Mouse (Mus musculus) brain, embryonic 14.5 days (tissue): ENCODE data around the gene Hsbp1. TPM values are rescaled to one million over a fixed set of nuclear protein-coding genes. Genes with fewer than 3 reads are reported as not detected.

Source experiments
- DNase-seq: peaks from one replicate; pipeline ENCODE4 v3.0.0-alpha.2; 2011; ENCODE audit warnings: low read depth
- CTCF ChIP-seq: fragments of 200-500 bp; IDR thresholded peaks from 2 replicates; pipeline ENCODE4 v1.5.1; 2012; ENCODE audit warnings: inconsistent platforms, mild to moderate bottlenecking, moderate library complexity, borderline replicate concordance; ENCODE audit not compliant: insufficient read depth, insufficient read length; ENCODE audit errors: extremely low read depth
- POLR2A ChIP-seq: fragments of 200-500 bp; IDR thresholded peaks from 2 replicates; pipeline ENCODE4 v1.6.1; 2012; ENCODE audit warnings: mild to moderate bottlenecking, inconsistent platforms, borderline replicate concordance; ENCODE audit not compliant: poor library complexity, insufficient read depth, insufficient read length, severe bottlenecking; ENCODE audit errors: extremely low read depth
- polyA plus RNA-seq: library from polyadenylated mRNA; depleted of rRNA; stranded (reverse); fragments of >200 nt; gene quantifications from 2 replicates; pipeline ENCODE4 v1.2.3, GENCODE M21; 2012; rRNA removed

Hsbp1 gene
- polyA plus RNA-seq, 1 experiment: 399 TPM

GRCm38 (mm10) chr8:119395072-119395950 is 51.0 kb downstream of the Hsbp1 start:
- TF ChIP-seq CTCF: no peak
- no peak for TF ChIP-seq POLR2A
- DNase-seq: peak; percentile 56

Other genes with a start within 250 kb of the Hsbp1 start
- gene Mlycd, start 50.4 kb downstream of the Hsbp1 start, polyA plus RNA-seq: 16.3 and 19.5 TPM in 2 replicates
- 0.41 and 0.69 TPM in 2 replicates for gene Osgin1, start 89.6 kb downstream of the Hsbp1 start, polyA plus RNA-seq
- gene Necab2, start 102.2 kb downstream of the Hsbp1 start, polyA plus RNA-seq: 32.6 and 43.5 TPM in 2 replicates
- 0.16 and 0.19 TPM in 2 replicates for gene Slc38a8, start 157.2 kb downstream of the Hsbp1 start, polyA plus RNA-seq
- gene Mbtps1, start 214.2 kb downstream of the Hsbp1 start, polyA plus RNA-seq: 89.9 and 96.7 TPM in 2 replicates
- 69.1 and 101 TPM in 2 replicates for gene Hsdl1, start 230.7 kb downstream of the Hsbp1 start, polyA plus RNA-seq
- 0.40 and 0.44 TPM in 2 replicates for gene Dnaaf1, start 230.7 kb downstream of the Hsbp1 start, polyA plus RNA-seq